Mouse (Mus musculus): ENCODE measurements around the gene Ahnak.

DNA sequence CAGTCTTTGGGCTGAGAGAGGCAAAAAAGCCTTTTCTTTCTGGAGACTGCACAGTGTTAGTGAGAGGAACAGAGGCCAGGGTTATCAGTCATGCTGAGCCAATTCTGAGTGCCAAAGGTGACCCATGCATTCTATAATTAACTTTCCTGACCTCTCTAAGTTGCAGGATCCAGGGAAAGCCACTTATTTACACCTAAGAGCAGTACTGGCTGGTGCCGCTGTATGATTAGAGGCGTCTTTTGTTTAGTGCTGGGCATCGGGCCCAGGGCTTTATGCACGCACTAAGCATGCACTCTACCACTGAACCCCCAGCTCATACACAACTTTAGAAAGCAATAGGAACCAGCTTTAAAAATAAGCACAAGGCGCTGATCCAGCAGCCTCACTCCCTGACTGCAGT lies 128.2 kb downstream of the Ahnak start:
- TF ChIP-seq CTCF (IDR thresholded peaks at IDR 0.05) (peak; percentile 23; the same call in 1 of the 2 replicates), POLR2A (IDR thresholded peaks at IDR 0.05; ENCODE audit: insufficient read depth, low read depth, low read length) (no peak)

Measured in heart, adult 2 months (tissue).